20 mouse cellular contexts compared by ENCODE assay signal in the genomic region with DNA sequence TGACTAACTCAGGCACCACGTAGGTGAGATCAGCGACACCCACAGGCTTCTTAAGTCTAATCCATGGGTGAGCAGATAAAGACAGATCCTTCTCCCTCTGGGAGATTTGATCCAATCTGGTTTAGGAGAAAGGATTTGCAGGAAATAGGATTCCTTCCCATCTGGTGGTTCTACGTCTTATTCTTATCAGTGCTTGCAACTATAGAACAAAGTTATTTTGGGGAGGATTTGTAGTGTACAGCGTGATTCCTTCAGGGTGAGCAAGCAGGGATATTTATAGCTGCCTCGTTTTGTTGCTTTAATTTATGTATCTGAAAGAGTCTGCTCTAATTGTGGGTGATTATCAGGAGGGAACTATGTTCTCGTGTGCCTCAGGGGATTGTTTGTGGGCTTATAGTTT.
A peak's percentile ranks its signal among the peaks of the same experiment; 100 is the strongest.
DNase-seq lines count a peak whose midpoint lies in the region; ATAC-seq and TF ChIP-seq lines count a peak whose summit lies in the region.
"Had no signal": no experiment of that assay in that cellular context is flagged by ENCODE, and none has a peak within 500 bp of the region (broad histone marks: within the 10 kb centered on the region; RNA-seq: fewer than 3 reads in every experiment).

No protein-coding gene starts in this region.

- no peak for DNase-seq in left cerebral cortex, adult 2 months (ENCODE audit: extremely low spot score in 1 of 2, low spot score in 2 of 2)
- DNase-seq in left cerebral cortex, postnatal 4 days, result no peak
- peak; percentile 21 to 55 for DNase-seq in left cerebral cortex, postnatal 25 days (ENCODE audit: low spot score in 2 of 2)
- peak; percentile 54 for DNase-seq in retina, postnatal 1 day
- no peak for DNase-seq in gastrocnemius, postnatal 14 days
- DNase-seq: adrenal gland, postnatal 36 days; cerebellum, adult 2 months; cerebellum, postnatal 36 days; kidney, postnatal 4 days; thymus, postnatal 14 days had no signal

- no peak overlapping the region for H3K9ac ChIP-seq in heart, embryonic 15.5 days
- no peak overlapping the region for H3K9ac ChIP-seq in heart, embryonic 11.5 days (ENCODE audit: low read depth, low read length)
- H3K9ac ChIP-seq: forebrain, embryonic 13.5 days; hindbrain, embryonic 14.5 days; kidney, embryonic 15.5 days; liver, embryonic 14.5 days had no signal

- no peaks in the 10 kb centered on the region for H3K36me3 ChIP-seq in heart, embryonic 15.5 days
- H3K36me3 ChIP-seq in heart, embryonic 11.5 days (ENCODE audit: control insufficient read depth, insufficient read depth, low read length), result no peaks in the 10 kb centered on the region
- H3K36me3 ChIP-seq: kidney, embryonic 15.5 days had no signal

- peaks cover 7% of the 10 kb centered on the region for H3K4me1 ChIP-seq in heart, embryonic 15.5 days (replicated peaks)
- no peaks in the 10 kb centered on the region for H3K4me1 ChIP-seq in heart, embryonic 11.5 days (ENCODE audit: control insufficient read depth, insufficient read depth, low read length)
- H3K4me1 ChIP-seq: forebrain, embryonic 13.5 days; kidney, embryonic 15.5 days had no signal

- TF ChIP-seq CTCF in left cerebral cortex, adult 2 months (IDR thresholded peaks at IDR 0.05), result no peak

- no peak for ATAC-seq in heart, embryonic 15.5 days (replicated peaks; ENCODE audit: insufficient number of reproducible peaks, insufficient read depth, low FRiP score, low read depth)
- no peak for ATAC-seq in heart, embryonic 11.5 days (replicated peaks; ENCODE audit: insufficient number of reproducible peaks, low FRiP score, low TSS enrichment)
- ATAC-seq: forebrain, embryonic 13.5 days; intestine, postnatal 0 days had no signal

- H3K4me3 ChIP-seq in heart, embryonic 15.5 days, result no peak overlapping the region
- H3K4me3 ChIP-seq in heart, embryonic 11.5 days (ENCODE audit: low read depth, low read length), result no peak overlapping the region
- no peak overlapping the region for H3K4me3 ChIP-seq in left cerebral cortex, adult 2 months
- H3K4me3 ChIP-seq: forebrain, embryonic 13.5 days; kidney, embryonic 15.5 days had no signal

- intact Hi-C loops in left cerebral cortex, adult 2 months (cut with DNase I), result loop anchor here (10.0 kb wide), 1 partner anchor 101 kb away; no protein-coding TSS in a partner anchor
- intact Hi-C loops in left cerebral cortex, postnatal 4 days (cut with DNase I), result no loop called here
- intact Hi-C loops in left cerebral cortex, postnatal 25 days (cut with DNase I), result loop anchor here (10.0 kb wide), 1 partner anchor 101 kb away; no protein-coding TSS in a partner anchor
- intact Hi-C loops in gastrocnemius, postnatal 14 days (cut with DNase I; ENCODE audit: low total_unique reads), result no loop called here

- 29% methylated on average over 6 of the region's 6 CpGs for WGBS in heart, embryonic 15.5 days
- 36% methylated on average over 6 of the region's 6 CpGs for WGBS in heart, embryonic 11.5 days (ENCODE audit: insufficient replicate concordance)

- no peaks in the 10 kb centered on the region for H3K9me3 ChIP-seq in heart, embryonic 15.5 days (replicated peaks)
- H3K9me3 ChIP-seq in heart, embryonic 11.5 days (replicated peaks; ENCODE audit: control insufficient read depth, low read length), result no peaks in the 10 kb centered on the region
- H3K9me3 ChIP-seq: forebrain, embryonic 13.5 days; kidney, embryonic 15.5 days had no signal

- peak overlapping the region; percentile 18; the same call in 1 of the 2 replicates for H3K4me2 ChIP-seq in heart, embryonic 15.5 days
- no peak overlapping the region for H3K4me2 ChIP-seq in heart, embryonic 11.5 days
- H3K4me2 ChIP-seq: forebrain, embryonic 13.5 days; hindbrain, embryonic 14.5 days; kidney, embryonic 15.5 days; midbrain, embryonic 11.5 days had no signal

- H3K27ac ChIP-seq in heart, embryonic 15.5 days, result no peak overlapping the region
- no peak overlapping the region for H3K27ac ChIP-seq in heart, embryonic 11.5 days (ENCODE audit: low read depth, low read length)
- H3K27ac ChIP-seq in left cerebral cortex, adult 2 months, result peak overlapping the region; percentile 42; the same call in 1 of the 2 replicates
- H3K27ac ChIP-seq: forebrain, embryonic 13.5 days; hindbrain, embryonic 14.5 days; kidney, embryonic 15.5 days; liver, embryonic 14.5 days; macrophage; stomach, postnatal 0 days had no signal

- H3K27me3 ChIP-seq in heart, embryonic 15.5 days, result no peaks in the 10 kb centered on the region
- no peaks in the 10 kb centered on the region for H3K27me3 ChIP-seq in heart, embryonic 11.5 days (ENCODE audit: control insufficient read depth, insufficient read depth, low read length)
- H3K27me3 ChIP-seq: forebrain, embryonic 13.5 days; kidney, embryonic 15.5 days had no signal

Comparison
In these comparisons a context has a peak if more than half of its experiments do, and no peak if none do; other contexts are left out.
1. DNase-seq: peak in left cerebral cortex, postnatal 25 days (2 of 2) and retina, postnatal 1 day (single experiment); none in left cerebral cortex, adult 2 months (0 of 2), left cerebral cortex, postnatal 4 days (single experiment) and gastrocnemius, postnatal 14 days (single experiment).
2. intact Hi-C loops: an anchor here in left cerebral cortex, adult 2 months (10.0 kb wide) and left cerebral cortex, postnatal 25 days (10.0 kb wide); none called in left cerebral cortex, postnatal 4 days and gastrocnemius, postnatal 14 days.